Comparison of ENCODE assay signal across 8 mouse cellular contexts in the genomic region with DNA sequence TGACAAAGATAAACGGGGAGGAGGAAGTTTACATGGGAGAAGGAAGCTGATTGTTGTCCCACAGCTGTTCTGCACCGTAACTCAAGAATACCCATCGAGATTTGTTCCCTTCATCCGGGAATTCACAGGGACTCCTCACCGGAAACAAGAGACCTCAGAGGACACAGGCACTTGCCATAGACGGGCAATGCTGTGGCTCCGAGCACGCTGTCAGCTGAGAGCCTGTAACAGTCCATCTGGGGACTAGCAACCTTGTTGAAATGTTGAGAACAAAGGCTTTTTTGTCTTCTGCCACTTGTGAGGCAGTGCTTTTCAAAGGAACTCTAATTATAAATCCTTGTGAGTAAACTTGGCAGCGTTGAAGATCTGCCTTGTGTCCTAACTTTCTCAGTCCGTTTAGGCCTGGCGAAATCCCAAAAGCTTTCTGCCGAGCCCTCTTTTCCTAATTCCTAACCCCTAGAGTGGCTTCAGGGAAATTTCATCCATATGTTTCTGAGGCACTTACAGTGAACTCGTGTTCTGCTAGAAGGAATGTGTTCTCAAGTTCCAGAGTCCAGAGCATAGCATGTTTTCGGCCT. TPM values are rescaled to one million over a fixed set of nuclear protein-coding genes. Genes with fewer than 3 reads are reported as not detected.
DNase-seq lines count a peak whose midpoint lies in the region; ATAC-seq lines count a peak whose summit lies in the region.

No protein-coding gene starts in this region.

- H3K36me3 ChIP-seq in forebrain, embryonic 12.5 days (replicated peaks), result no peaks in the 10 kb centered on the region
- no peaks in the 10 kb centered on the region for H3K36me3 ChIP-seq in hindbrain, embryonic 11.5 days (ENCODE audit: control insufficient read depth, insufficient read depth, low read length)

- H3K27ac ChIP-seq in forebrain, embryonic 12.5 days, result peak overlapping the region; percentile 56; the same call in 1 of the 2 replicates
- no peak overlapping the region for H3K27ac ChIP-seq in hindbrain, embryonic 11.5 days (ENCODE audit: low read depth, low read length)

- peaks cover 22% of the 10 kb centered on the region for H3K4me1 ChIP-seq in forebrain, embryonic 12.5 days
- H3K4me1 ChIP-seq in hindbrain, embryonic 11.5 days (replicated peaks; ENCODE audit: control insufficient read depth, insufficient read depth, low read length), result no peaks in the 10 kb centered on the region

- no peak overlapping the region for H3K9ac ChIP-seq in forebrain, embryonic 12.5 days
- no peak overlapping the region for H3K9ac ChIP-seq in hindbrain, embryonic 11.5 days (ENCODE audit: low read depth, low read length)

- H3K4me2 ChIP-seq in forebrain, embryonic 12.5 days, result no peak overlapping the region
- H3K4me2 ChIP-seq in hindbrain, embryonic 11.5 days (replicated peaks; ENCODE audit: low read depth, low read length), result no peak overlapping the region

- DNase-seq in urinary bladder, postnatal 14 days (ENCODE audit: low spot score), result peak; percentile 29
- no peak for DNase-seq in urinary bladder, postnatal 10 days (ENCODE audit: low spot score)
- peak; percentile 34 for DNase-seq in hindbrain, embryonic 11.5 days (ENCODE audit: low spot score)
- peak; percentile 40 to 58 for DNase-seq in layer of hippocampus, postnatal 10 days (ENCODE audit: low spot score in 2 of 2)
- peak; percentile 69 to 80 for DNase-seq in lung, postnatal 4 days
- DNase-seq in telencephalon, adult 2 months (ENCODE audit: low read depth, low spot score), result peak; percentile 26
- no peak for DNase-seq in spleen, postnatal 36 days (ENCODE audit: low spot score in 2 of 2)

- WGBS in forebrain, embryonic 12.5 days, result 22% methylated on average over 14 of the region's 14 CpGs
- WGBS in hindbrain, embryonic 11.5 days, result 33% methylated on average over 14 of the region's 14 CpGs

- peak; percentile 69 for ATAC-seq in forebrain, embryonic 12.5 days (ENCODE audit: low FRiP score)
- ATAC-seq in hindbrain, embryonic 11.5 days (ENCODE audit: low FRiP score), result no peak

- no peaks in the 10 kb centered on the region for H3K9me3 ChIP-seq in forebrain, embryonic 12.5 days
- H3K9me3 ChIP-seq in hindbrain, embryonic 11.5 days (ENCODE audit: control insufficient read depth, low read length), result no peaks in the 10 kb centered on the region

- H3K27me3 ChIP-seq in forebrain, embryonic 12.5 days, result peaks cover 7% of the 10 kb centered on the region; the same call in 1 of the 2 replicates
- H3K27me3 ChIP-seq in hindbrain, embryonic 11.5 days (ENCODE audit: control insufficient read depth, insufficient read depth, low read length), result no peaks in the 10 kb centered on the region

- no peak overlapping the region for H3K4me3 ChIP-seq in forebrain, embryonic 12.5 days (replicated peaks)
- H3K4me3 ChIP-seq in hindbrain, embryonic 11.5 days (ENCODE audit: low read depth, low read length), result no peak overlapping the region

RNA-seq across cellular contexts. Expression of a gene that starts 18.3 kb away (rescaled TPM):
- polyA plus RNA-seq in forebrain, embryonic 12.5 days (2016; fragmentation: Nextera tagmentation; extraction: Ambion mirVana), result 0.13 and 0.18 TPM in 2 replicates
- polyA plus RNA-seq in hindbrain, embryonic 11.5 days (2014; fragmentation: Nextera tagmentation; extraction: Ambion mirVana), result 0.15 and 0.32 TPM in 2 replicates
- total RNA-seq in layer of hippocampus, postnatal 10 days (2021), result 1 to 10 TPM; 1.2 to 2.5 TPM

RNA-seq across cellular contexts. Expression of a gene that starts 36.5 kb away (rescaled TPM):
- 12.8 and 15.0 TPM in 2 replicates for polyA plus RNA-seq in forebrain, embryonic 12.5 days (2016; fragmentation: Nextera tagmentation; extraction: Ambion mirVana)
- 19.5 and 21.1 TPM in 2 replicates for polyA plus RNA-seq in hindbrain, embryonic 11.5 days (2014; fragmentation: Nextera tagmentation; extraction: Ambion mirVana)
- 10 to 100 TPM; 46.1 to 49.8 TPM for total RNA-seq in layer of hippocampus, postnatal 10 days (2021)

Comparison
In these comparisons a context has a peak if more than half of its experiments do, and no peak if none do; other contexts are left out.
1. DNase-seq: peak in urinary bladder, postnatal 14 days (single experiment), hindbrain, embryonic 11.5 days (single experiment), layer of hippocampus, postnatal 10 days (2 of 2), lung, postnatal 4 days (2 of 2) and telencephalon, adult 2 months (single experiment); none in urinary bladder, postnatal 10 days (single experiment) and spleen, postnatal 36 days (0 of 2).